Mouse (Mus musculus) lung, embryonic 16.5 days (tissue): ENCODE measurements around the gene Evi5l. TPM values are rescaled to one million over a fixed set of nuclear protein-coding genes. Genes with fewer than 3 reads are reported as not detected.
A peak's percentile ranks its signal among the peaks of the same experiment; 100 is the strongest.

Experiments used
- ATAC-seq: fragments of 200-750 bp; cut with Nextera tagmentation; 2 replicates; pipeline ENCODE4 v1.8.0; 2017; ENCODE audit warnings: low read depth, mild to moderate bottlenecking, moderate library complexity
- H3K27ac ChIP-seq: fragments of 300-500 bp; sonication (generic); 2 replicates; pipeline ENCODE4 v1.5.1; 2014; ENCODE audit warnings: mild to moderate bottlenecking, control low read depth, low read length
- H3K27me3 ChIP-seq: fragments of 300-500 bp; sonication (generic); 2 replicates; pipeline ENCODE4 v1.6.1; 2014; ENCODE audit warnings: low read depth, low read length, mixed read lengths; ENCODE audit not compliant: control insufficient read depth, insufficient read depth
- H3K36me3 ChIP-seq: fragments of 300-500 bp; sonication (generic); 2 replicates; pipeline ENCODE4 v1.6.1; 2014; ENCODE audit warnings: low read length; ENCODE audit not compliant: control insufficient read depth, insufficient read depth
- H3K4me1 ChIP-seq: fragments of 300-500 bp; sonication (generic); replicated peaks from 2 replicates; pipeline ENCODE4 v1.6.1; 2014; ENCODE audit warnings: low read length, mixed read lengths; ENCODE audit not compliant: control insufficient read depth, insufficient read depth
- H3K4me2 ChIP-seq: fragments of 300-500 bp; sonication (generic); 2 replicates; pipeline ENCODE4 v1.6.1; 2014; ENCODE audit warnings: low read depth, low read length, control low read depth
- H3K4me3 ChIP-seq: fragments of 300-500 bp; sonication (generic); 2 replicates; pipeline ENCODE4 v1.5.1; 2014; ENCODE audit warnings: mild to moderate bottlenecking, low read length, control low read depth
- H3K9ac ChIP-seq: fragments of 300-500 bp; sonication (generic); 2 replicates; pipeline ENCODE4 v1.6.1; 2014; ENCODE audit warnings: low read length, control low read depth
- H3K9me3 ChIP-seq: fragments of 300-500 bp; sonication (generic); 2 replicates; pipeline ENCODE4 v1.6.1; 2016; ENCODE audit warnings: low read length; ENCODE audit not compliant: control insufficient read depth
- WGBS: fragments of 180-500 bp; shearing (Covaris S2); extraction: QIAGEN DNeasy Blood & Tissue Kit; methylation state at CpG from one replicate; pipeline ENCODE4 v1.1.7; 2014; 5-methylcytosine and 5-hydroxymethylcytosine counted together
- polyA plus RNA-seq: library from polyadenylated mRNA; unstranded; fragments of >200 nt; fragmentation: Nextera tagmentation; extraction: Ambion mirVana; gene quantifications from 2 replicates; pipeline ENCODE4 v1.2.1, GENCODE M21; 2015

Gene Evi5l
- polyA plus RNA-seq, 1 experiment from 2014 or later, result 24.5 TPM

DNA sequence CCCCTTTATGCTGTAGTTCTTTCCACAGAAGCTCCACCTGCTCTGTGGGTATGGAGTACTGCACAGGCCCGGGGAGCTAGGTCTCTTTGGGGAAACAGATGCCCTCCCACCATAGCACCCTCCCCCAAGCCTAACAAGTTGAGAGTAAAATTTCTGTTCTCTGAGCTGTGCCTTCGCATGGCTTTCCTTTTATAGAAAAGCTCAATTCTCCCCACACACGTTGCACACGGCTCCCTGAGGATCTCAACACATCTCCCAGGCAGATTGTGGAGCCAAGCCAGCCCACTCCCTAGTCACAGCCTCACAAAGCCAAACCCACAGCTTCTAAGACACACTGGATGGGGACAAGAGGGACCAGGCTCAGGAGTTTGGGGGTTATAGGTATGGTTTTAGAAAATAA, 90.5 kb downstream of the Evi5l start:
- H3K9me3 ChIP-seq, result no peaks in the 10 kb centered on the region
- H3K4me2 ChIP-seq, result no peak overlapping the region
- no peak for ATAC-seq
- no peak overlapping the region for H3K27ac ChIP-seq
- no peak overlapping the region for H3K9ac ChIP-seq
- H3K4me3 ChIP-seq, result no peak overlapping the region
- WGBS, result 48% methylated on average over 4 of the region's 4 CpGs
- H3K27me3 ChIP-seq, result no peaks in the 10 kb centered on the region
- peaks cover 6% of the 10 kb centered on the region for H3K36me3 ChIP-seq
- peaks cover 22% of the 10 kb centered on the region for H3K4me1 ChIP-seq

DNA sequence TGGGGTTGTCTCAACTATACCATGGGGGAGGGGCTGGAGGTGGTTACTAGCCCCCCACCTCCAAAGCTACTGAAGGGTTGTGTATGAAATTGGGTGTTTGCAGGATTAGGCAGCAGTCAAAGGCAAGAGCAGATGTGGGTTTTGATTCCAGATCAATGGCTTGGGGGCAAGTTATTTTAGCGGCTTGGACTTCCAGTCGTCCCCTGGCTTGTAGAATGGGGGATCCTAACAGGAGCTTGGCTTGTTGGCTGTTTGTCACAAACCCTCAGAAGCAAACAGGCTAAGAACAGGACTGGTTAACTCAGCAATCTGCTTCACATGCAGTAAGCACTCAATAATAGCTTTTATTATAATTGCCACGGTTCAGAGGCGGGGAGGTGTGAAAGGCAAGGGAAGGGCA, 91.0 kb downstream of the Evi5l start:
- Histone ChIP-seq H3K4me2 (no peak overlapping the region), H3K36me3 (peaks cover 10% of the 10 kb centered on the region)

DNA sequence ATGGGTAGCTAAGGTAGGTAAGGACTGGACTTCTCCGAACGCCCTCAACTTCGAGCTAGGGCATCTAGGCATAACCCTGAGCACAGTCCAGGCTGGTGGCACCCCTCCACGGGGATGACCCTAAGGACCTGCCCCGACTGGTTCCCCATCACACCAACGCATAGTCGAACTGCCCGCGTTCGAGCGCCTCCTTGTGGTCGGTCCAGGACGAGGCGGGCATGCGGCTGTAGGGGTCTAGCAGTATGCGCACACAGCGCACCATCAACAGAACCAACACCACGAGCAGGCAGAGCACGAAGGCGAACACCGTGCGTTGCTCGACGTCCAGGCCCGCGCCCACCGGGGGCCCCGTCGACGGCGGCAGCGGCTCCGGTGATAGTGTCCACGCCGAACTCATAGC, 91.9 kb downstream of the Evi5l start:
- peak overlapping the region; percentile 79 for H3K9ac ChIP-seq
- ATAC-seq, result peak; percentile 55
- peak overlapping the region; percentile 95 for H3K4me2 ChIP-seq
- H3K9me3 ChIP-seq, result no peaks in the 10 kb centered on the region
- peak overlapping the region; percentile 78 for H3K4me3 ChIP-seq
- no peaks in the 10 kb centered on the region for H3K27me3 ChIP-seq
- peak overlapping the region; percentile 71; the same call in 1 of the 2 replicates for H3K27ac ChIP-seq
- peaks cover 18% of the 10 kb centered on the region for H3K4me1 ChIP-seq
- 2% methylated on average over 35 of the region's 35 CpGs for WGBS
- peaks cover 14% of the 10 kb centered on the region for H3K36me3 ChIP-seq

More for the DNA sequence above, 91.0 kb downstream of the Evi5l start:
- H3K9ac ChIP-seq, result no peak overlapping the region
- no peaks in the 10 kb centered on the region for H3K9me3 ChIP-seq
- no peak for ATAC-seq
- peaks cover 21% of the 10 kb centered on the region for H3K4me1 ChIP-seq
- no peak overlapping the region for H3K4me3 ChIP-seq
- no peaks in the 10 kb centered on the region for H3K27me3 ChIP-seq
- 78% methylated on average over 4 of the region's 4 CpGs for WGBS
- no peak overlapping the region for H3K27ac ChIP-seq

DNA sequence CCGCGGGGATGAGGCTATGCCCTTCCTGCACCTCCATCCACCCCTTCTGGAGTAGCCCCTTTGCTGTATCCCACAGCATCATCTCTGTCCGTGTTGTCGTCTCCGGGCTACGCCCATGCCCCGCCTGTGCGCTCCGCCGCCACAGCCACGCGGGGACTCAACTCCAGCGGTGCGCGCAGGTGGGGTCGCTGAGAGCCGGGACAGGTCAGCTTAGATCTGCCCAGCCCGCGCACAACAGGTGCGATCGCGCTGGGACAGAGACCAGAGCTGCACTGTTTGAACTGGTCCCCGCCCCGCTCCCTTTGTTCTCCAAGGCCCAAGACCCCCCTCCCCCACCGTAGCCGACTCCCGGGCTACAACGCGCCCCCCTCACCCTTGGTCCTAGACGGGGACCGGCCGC, 92.3 kb downstream of the Evi5l start:
- peak overlapping the region; percentile 95 for H3K4me2 ChIP-seq
- under 1% methylated on average over 30 of the region's 32 CpGs for WGBS

DNA sequence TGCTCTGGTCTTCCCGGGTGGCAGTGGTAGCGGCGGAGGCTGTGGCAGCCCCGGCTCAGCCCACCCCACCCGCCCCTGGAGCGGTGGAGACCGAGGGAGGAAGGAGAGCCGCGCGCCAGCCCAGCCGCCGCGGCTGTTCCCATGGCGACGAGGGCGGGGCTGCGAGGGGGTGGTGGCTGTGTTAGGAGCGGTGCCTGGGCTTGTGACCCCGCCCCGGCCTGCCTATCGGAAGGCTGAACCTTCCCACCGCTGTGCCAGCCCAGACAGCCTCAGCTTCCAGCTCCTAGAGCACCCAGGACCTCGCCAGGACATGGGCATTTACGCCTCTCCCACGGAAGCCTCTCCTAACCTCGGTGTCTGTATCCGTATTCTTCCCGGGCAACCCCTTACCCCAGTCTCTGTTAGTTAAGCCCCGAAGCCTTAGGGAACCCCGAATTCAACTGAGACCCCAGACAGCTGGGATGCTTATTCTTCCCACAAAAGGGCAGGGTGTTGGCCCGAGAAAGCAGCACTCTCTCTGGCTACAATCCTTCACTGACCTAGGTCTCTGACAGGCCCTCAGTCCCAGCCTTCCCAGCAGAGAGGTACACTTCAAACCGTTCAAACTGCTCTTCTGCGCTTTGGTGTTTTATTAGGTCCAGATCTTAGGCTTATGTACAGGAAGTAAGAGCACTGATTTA, 92.9 kb downstream of the Evi5l start, which contains the start of gene Ctxn1:
Gene Ctxn1, minus strand, starts transcription at position 150 of the 680 bp plus-strand sequence.
- peaks cover 21% of the 10 kb centered on the region for H3K36me3 ChIP-seq
- H3K9me3 ChIP-seq, result no peaks in the 10 kb centered on the region
- 5% methylated on average over 31 of the region's 33 CpGs for WGBS
- H3K27ac ChIP-seq, result peak within 1 kb of the TSS; percentile 71
- ATAC-seq, result peak; percentile 94
- peaks cover 11% of the 10 kb centered on the region for H3K4me1 ChIP-seq
- peak within 1 kb of the TSS; percentile 79 for H3K9ac ChIP-seq
- peak within 1 kb of the TSS; percentile 78 for H3K4me3 ChIP-seq
- no peaks in the 10 kb centered on the region for H3K27me3 ChIP-seq
- peak within 1 kb of the TSS; percentile 95 for H3K4me2 ChIP-seq

More for the DNA sequence above, 92.3 kb downstream of the Evi5l start:
- H3K36me3 ChIP-seq, result peaks cover 16% of the 10 kb centered on the region
- H3K27ac ChIP-seq, result peak overlapping the region; percentile 71
- no peaks in the 10 kb centered on the region for H3K9me3 ChIP-seq
- ATAC-seq, result peak; percentile 73
- peak overlapping the region; percentile 78 for H3K4me3 ChIP-seq
- H3K4me1 ChIP-seq, result peaks cover 16% of the 10 kb centered on the region
- peak overlapping the region; percentile 79 for H3K9ac ChIP-seq
- no peaks in the 10 kb centered on the region for H3K27me3 ChIP-seq

DNA sequence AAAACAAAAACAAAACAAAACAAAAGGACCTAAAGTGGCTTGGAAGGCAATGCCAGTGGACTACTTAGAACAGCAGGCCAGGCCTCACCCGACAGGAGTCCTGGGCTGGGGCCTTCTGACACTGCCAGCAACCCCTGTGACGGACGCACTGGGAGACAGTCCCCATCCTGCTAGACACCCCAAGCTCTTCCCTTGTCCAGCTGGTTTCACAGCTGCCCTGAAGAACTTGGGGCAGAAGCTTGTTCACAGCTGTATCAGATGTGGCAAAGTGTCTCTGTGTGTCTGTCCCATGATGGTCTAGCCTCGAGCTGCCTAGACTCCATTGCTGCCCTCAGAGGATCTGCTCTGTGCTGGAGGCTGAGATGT, 93.4 kb downstream of the Evi5l start:
- Histone ChIP-seq H3K4me2 (no peak overlapping the region), H3K9ac (no peak overlapping the region), H3K36me3 (peaks cover 24% of the 10 kb centered on the region), H3K27ac (no peak overlapping the region; the same call in 1 of the 2 replicates), H3K27me3 (no peaks in the 10 kb centered on the region), H3K4me1 (peaks cover 10% of the 10 kb centered on the region), H3K4me3 (no peak overlapping the region), H3K9me3 (no peaks in the 10 kb centered on the region)
- 76% methylated on average over 4 of the region's 4 CpGs for WGBS
- no peak for ATAC-seq

Other genes starting within 250 kb of the Evi5l start
- not detected in 2 replicates for gene Cd209b, start 239.7 kb upstream of the Evi5l start, polyA plus RNA-seq
- 0.11 and 0.40 TPM in 2 replicates for gene Cd209c, start 211.8 kb upstream of the Evi5l start, polyA plus RNA-seq
- not detected in 2 replicates for gene Cd209f, start 60.7 kb upstream of the Evi5l start, polyA plus RNA-seq
- gene Cd209g, start 32.5 kb upstream of the Evi5l start, polyA plus RNA-seq, result not detected in 2 replicates
- gene Prr36, start 50.9 kb downstream of the Evi5l start, polyA plus RNA-seq, result 4.4 and 4.5 TPM in 2 replicates
- gene Lrrc8e, start 60.3 kb downstream of the Evi5l start, polyA plus RNA-seq, result 6.0 and 6.7 TPM in 2 replicates
- 26.8 and 29.1 TPM in 2 replicates for gene Map2k7, start 72.2 kb downstream of the Evi5l start, polyA plus RNA-seq
- gene Gm49320, start 72.3 kb downstream of the Evi5l start, polyA plus RNA-seq, result 1.1 and 1.6 TPM in 2 replicates
- 3.4 and 4.2 TPM in 2 replicates for gene Tgfbr3l, start 81.6 kb downstream of the Evi5l start, polyA plus RNA-seq
- 48.7 and 52.0 TPM in 2 replicates for gene Snapc2, start 86.5 kb downstream of the Evi5l start, polyA plus RNA-seq
- 54.4 and 58.0 TPM in 2 replicates for gene Ctxn1, start 92.7 kb downstream of the Evi5l start, polyA plus RNA-seq
- 56.5 and 57.2 TPM in 2 replicates for gene Timm44, start 109.3 kb downstream of the Evi5l start, polyA plus RNA-seq
- 18.2 and 25.8 TPM in 2 replicates for gene Ccl25, start 158.6 kb downstream of the Evi5l start, polyA plus RNA-seq
- gene Elavl1, start 158.8 kb downstream of the Evi5l start, polyA plus RNA-seq, result 197 and 224 TPM in 2 replicates